Mouse (Mus musculus) C2C12 (cell line): ENCODE results near the gene Cylc1. TPM values are rescaled to one million over a fixed set of nuclear protein-coding genes. Genes with fewer than 3 reads are reported as not detected.

Source experiments
- H3K27me3 ChIP-seq: one replicate; pipeline ENCODE4 v1.6.1; 2011; ENCODE audit not compliant: control insufficient read depth, insufficient read depth, insufficient read length
- H3K36me3 ChIP-seq: one replicate; pipeline ENCODE4 v1.6.1; 2011; ENCODE audit not compliant: control insufficient read depth, insufficient read depth
- H3K4me3 ChIP-seq: one replicate; pipeline ENCODE4 v1.5.1; 2011; ENCODE audit warnings: mild to moderate bottlenecking, control low read depth; ENCODE audit not compliant: poor library complexity, insufficient read depth, severe bottlenecking
- H3K79me2 ChIP-seq: one replicate; pipeline ENCODE4 v1.6.1; 2011; ENCODE audit not compliant: control insufficient read depth, insufficient read depth
- H3K79me3 ChIP-seq: one replicate; pipeline ENCODE4 v1.6.1; 2011; ENCODE audit warnings: low read depth, control low read depth
- H3ac ChIP-seq: one replicate; pipeline ENCODE3; 2011; ENCODE audit warnings: low read depth; ENCODE audit not compliant: control insufficient read depth, insufficient read length
- CEBPB ChIP-seq: IDR thresholded peaks from one replicate; pipeline ENCODE4 v1.6.1; 2011; ENCODE audit warnings: low read depth, mild to moderate bottlenecking, control low read depth, moderate library complexity
- CTCF ChIP-seq: IDR thresholded peaks from one replicate; pipeline ENCODE4 v1.5.1; 2011; ENCODE audit not compliant: control insufficient read depth, insufficient read depth, insufficient read length
- FOSL1 ChIP-seq: IDR thresholded peaks from one replicate; pipeline ENCODE4 v1.8.0; 2011; ENCODE audit warnings: mild to moderate bottlenecking, low read length; ENCODE audit not compliant: poor library complexity, insufficient read depth, severe bottlenecking
- MAX ChIP-seq: IDR thresholded peaks from one replicate; pipeline ENCODE4 v1.6.1; 2011; ENCODE audit warnings: mild to moderate bottlenecking, control low read depth
- MYOD1 ChIP-seq: IDR thresholded peaks from one replicate; pipeline ENCODE4 v1.6.1; 2011; ENCODE audit warnings: low read depth; ENCODE audit not compliant: control insufficient read depth, insufficient read length
- MYOG ChIP-seq: IDR thresholded peaks from one replicate; pipeline ENCODE4 v1.6.1; 2011; ENCODE audit not compliant: control insufficient read depth, insufficient read length; ENCODE audit errors: extremely low read depth
- USF1 ChIP-seq: IDR thresholded peaks from one replicate; pipeline ENCODE4 v1.6.1; 2011; ENCODE audit warnings: low read depth, mild to moderate bottlenecking, control low read depth, moderate library complexity
- long read RNA-seq, 2 experiments: library from polyadenylated mRNA; unstranded; transcript quantifications; one replicate each; pipeline ENCODE4 v2.0.0; 2019 to 2020
- polyA plus RNA-seq: library from polyadenylated mRNA; unstranded; fragments of >200 nt; fragmentation: generic; extraction: Trizol; gene quantifications from one replicate; pipeline ENCODE4 v1.2.1, GENCODE M21; 2012; ENCODE audit warnings: missing spikeins

Gene Cylc1
- polyA plus RNA-seq, result not detected
- long read RNA-seq, experiment 1, result 0 reads
- long read RNA-seq, experiment 2, result 0 reads

GRCm38 (mm10) chrX:111110118-111110517 lies at the start of gene Cylc1:
Gene Cylc1 (plus strand): TSS chrX:111110418.
- Histone ChIP-seq H3K79me2 (no peaks in the 10 kb centered on the region), H3K79me3 (no peaks in the 10 kb centered on the region), H3ac (no peak within 1 kb of the TSS), H3K4me3 (no peak within 1 kb of the TSS), H3K36me3 (no peaks in the 10 kb centered on the region), H3K27me3 (no peaks in the 10 kb centered on the region)
- TF ChIP-seq USF1 (no peak), MAX (no peak), FOSL1 (no peak), MYOG (no peak), CEBPB (no peak), MYOD1 (no peak), CTCF (no peak)

- H3K79me2 ChIP-seq, result no peaks in the 10 kb centered on the region
- H3ac ChIP-seq, result no peak overlapping the region
- H3K79me3 ChIP-seq, result no peaks in the 10 kb centered on the region
- no peaks in the 10 kb centered on the region for H3K27me3 ChIP-seq
- no peaks in the 10 kb centered on the region for H3K36me3 ChIP-seq
- H3K4me3 ChIP-seq, result no peak overlapping the region
- no peak for TF ChIP-seq FOSL1
- no peak for TF ChIP-seq MAX
- TF ChIP-seq USF1, result no peak
Measured at GRCm38 (mm10) chrX:111078680-111079079, 31.5 kb upstream of the Cylc1 start.

- H3ac ChIP-seq, result no peak within 1 kb of the TSS
- no peak for TF ChIP-seq MYOD1
- TF ChIP-seq FOSL1, result no peak
- TF ChIP-seq MAX, result no peak
- TF ChIP-seq USF1, result no peak
- TF ChIP-seq MYOG, result no peak
- no peak for TF ChIP-seq CEBPB
- TF ChIP-seq CTCF, result no peak
- H3K36me3 ChIP-seq, result no peaks in the 10 kb centered on the region
- H3K79me3 ChIP-seq, result no peaks in the 10 kb centered on the region
- H3K27me3 ChIP-seq, result no peaks in the 10 kb centered on the region
- no peaks in the 10 kb centered on the region for H3K79me2 ChIP-seq
- H3K4me3 ChIP-seq, result no peak within 1 kb of the TSS
Measured at GRCm38 (mm10) chrX:111168040-111168439, 57.8 kb downstream of the Cylc1 start, which contains the start of gene Gm10112. Gene Gm10112 (plus strand): TSS chrX:111168340.

Other genes starting within 250 kb of the Cylc1 start
- not detected for gene Gm10112, start 57.9 kb downstream of the Cylc1 start, polyA plus RNA-seq